Mouse (Mus musculus) gastrocnemius, adult 2 months (tissue): ENCODE data around the gene Rngtt. TPM values are rescaled to one million over a fixed set of nuclear protein-coding genes. Genes with fewer than 3 reads are reported as not detected.

ENCODE experiments used
- DNase-seq: peaks from one replicate; pipeline ENCODE4 v3.0.0; 2022
- H3K27ac ChIP-seq: fragments of 200-600 bp; 2 replicates; pipeline ENCODE4 v1.8.1; 2022; ENCODE audit warnings: mild to moderate bottlenecking
- H3K4me3 ChIP-seq: fragments of 200-600 bp; 2 replicates; pipeline ENCODE4 v1.8.1; 2022; ENCODE audit warnings: mild to moderate bottlenecking, moderate library complexity
- CTCF ChIP-seq: fragments of 200-600 bp; IDR thresholded peaks from 2 replicates; pipeline ENCODE4 v1.8.1; 2022; ENCODE audit warnings: antibody characterized with exemption, mild to moderate bottlenecking, moderate library complexity
- intact Hi-C: fragments of 180-260 bp; cut with DNase I; formaldehyde crosslinking; loops from one replicate; pipeline ENCODE4 v1.15.1; 2025
- microRNA-seq: library from miRNA; unstranded; fragments of <30 nt; microRNA quantifications from one replicate; pipeline ENCODE4 v1.2.0, GENCODE M21; 2021
- total RNA-seq, 2 experiments: library from RNA; stranded (reverse); gene quantifications; 2 replicates each; pipeline ENCODE4 v1.2.3; 2021

The Rngtt gene
- total RNA-seq, 2 experiments from 2014 or later, result 7.1 to 10.0 TPM

DNA sequence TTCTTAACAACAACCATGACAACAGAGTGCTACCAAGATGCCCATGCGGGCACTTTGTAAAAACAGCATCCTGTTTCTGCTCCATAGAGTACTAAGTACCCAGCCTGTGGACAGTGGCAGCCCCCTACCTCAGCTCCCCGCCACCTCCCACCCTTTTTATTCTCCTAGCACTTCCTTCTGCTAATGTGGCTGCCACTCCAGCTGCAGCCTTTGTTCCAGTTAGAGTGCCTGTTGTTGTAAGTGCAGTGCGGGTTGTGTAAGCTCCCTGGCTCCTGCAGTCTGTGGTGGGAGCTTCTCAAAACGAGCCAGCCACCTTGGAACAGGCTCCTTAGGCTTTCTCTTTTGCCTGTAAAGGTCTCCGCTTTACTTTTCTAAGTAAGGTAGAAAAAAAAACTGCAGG is 239.5 kb downstream of the Rngtt start:
- no peak for DNase-seq
- intact Hi-C loops, result loop anchor here (10.0 kb wide), 1 partner anchor 155 kb away; no protein-coding TSS in a partner anchor
- H3K27ac ChIP-seq, result no peak overlapping the region
- H3K4me3 ChIP-seq, result no peak overlapping the region
- no peak for TF ChIP-seq CTCF

Small RNA genes within 50 kb of the gene (microRNA-seq; reads per million reads assigned to microRNA genes)
- not detected for gene Mir8118

Other genes starting within 250 kb of the Rngtt start
- 1 to 10 TPM; 2.8 to 4.7 TPM for gene Gabrr2, start 247.3 kb upstream of the Rngtt start, total RNA-seq
- under 1 TPM; 0.20 to 0.38 TPM for gene Gabrr1, start 177.8 kb upstream of the Rngtt start, total RNA-seq
- 10 to 100 TPM; 36.2 to 52.3 TPM for gene Pm20d2, start 120.6 kb upstream of the Rngtt start, total RNA-seq
- gene Srsf12, start 101.3 kb upstream of the Rngtt start, total RNA-seq, result not detected
- 100 to 1,000 TPM; 267 to 279 TPM for gene Pnrc1, start 20.1 kb upstream of the Rngtt start, total RNA-seq